Mouse (Mus musculus): ENCODE results near the gene Odr4.

Gene Odr4

GRCm38 (mm10) chr1:150392638-150393487 lies at the start of gene Odr4, which contains the start of gene Tpr:
TSS of gene Odr4 (minus strand) at chr1:150393080.
TSS of gene Tpr (plus strand) at chr1:150392838.
- peak; percentile 98 for DNase-seq

GRCm38 (mm10) chr1:150441731-150442130 lies 48.9 kb upstream of the Odr4 start:
- DNase-seq, result no peak

- DNase-seq, result no peak
Measured at GRCm38 (mm10) chr1:150438641-150439040, 45.8 kb upstream of the Odr4 start.

GRCm38 (mm10) chr1:150426216-150426615 lies 33.3 kb upstream of the Odr4 start:
- no peak for DNase-seq

GRCm38 (mm10) chr1:150425665-150426064 lies 32.8 kb upstream of the Odr4 start:
- no peak for DNase-seq

- no peak for DNase-seq
Measured at GRCm38 (mm10) chr1:150418426-150418825, 25.5 kb upstream of the Odr4 start.

- no peak for DNase-seq
Measured at GRCm38 (mm10) chr1:150416006-150416405, 23.1 kb upstream of the Odr4 start.

- no peak for DNase-seq
Measured at GRCm38 (mm10) chr1:150409996-150410395, 17.1 kb upstream of the Odr4 start.

- no peak for DNase-seq
Measured at GRCm38 (mm10) chr1:150407285-150407684, 14.4 kb upstream of the Odr4 start.

GRCm38 (mm10) chr1:150404555-150404954 lies 11.7 kb upstream of the Odr4 start:
- no peak for DNase-seq

GRCm38 (mm10) chr1:150403914-150404313 lies 11.0 kb upstream of the Odr4 start:
- no peak for DNase-seq

GRCm38 (mm10) chr1:150396001-150396400 lies 3.1 kb upstream of the Odr4 start:
- no peak for DNase-seq

- no peak for DNase-seq
Measured at GRCm38 (mm10) chr1:150393488-150393852, 590 bp upstream of the Odr4 start.

- no peak for DNase-seq
Measured at GRCm38 (mm10) chr1:150391931-150392637, 796 bp downstream of the Odr4 start.

- no peak for DNase-seq
Measured at GRCm38 (mm10) chr1:150389390-150390129, 3.3 kb downstream of the Odr4 start.

GRCm38 (mm10) chr1:150387572-150387971 lies 5.3 kb downstream of the Odr4 start:
- DNase-seq, result no peak

GRCm38 (mm10) chr1:150384138-150384537 lies 8.7 kb downstream of the Odr4 start:
- no peak for DNase-seq

- DNase-seq, result no peak
Measured at GRCm38 (mm10) chr1:150374247-150374646, 18.6 kb downstream of the Odr4 start.

GRCm38 (mm10) chr1:150372895-150373294 lies 20.0 kb downstream of the Odr4 start:
- no peak for DNase-seq

GRCm38 (mm10) chr1:150360864-150361263 lies 32.0 kb downstream of the Odr4 start:
- no peak for DNase-seq

GRCm38 (mm10) chr1:150335111-150335510 lies 57.8 kb downstream of the Odr4 start:
- DNase-seq, result no peak

- DNase-seq, result no peak
Measured at GRCm38 (mm10) chr1:150319205-150319604, 73.7 kb downstream of the Odr4 start, which contains the start of gene Pdc. TSS of gene Pdc (plus strand) at chr1:150319417.
